ENCODE assay signal across 11 mouse cellular contexts in the genomic region with DNA sequence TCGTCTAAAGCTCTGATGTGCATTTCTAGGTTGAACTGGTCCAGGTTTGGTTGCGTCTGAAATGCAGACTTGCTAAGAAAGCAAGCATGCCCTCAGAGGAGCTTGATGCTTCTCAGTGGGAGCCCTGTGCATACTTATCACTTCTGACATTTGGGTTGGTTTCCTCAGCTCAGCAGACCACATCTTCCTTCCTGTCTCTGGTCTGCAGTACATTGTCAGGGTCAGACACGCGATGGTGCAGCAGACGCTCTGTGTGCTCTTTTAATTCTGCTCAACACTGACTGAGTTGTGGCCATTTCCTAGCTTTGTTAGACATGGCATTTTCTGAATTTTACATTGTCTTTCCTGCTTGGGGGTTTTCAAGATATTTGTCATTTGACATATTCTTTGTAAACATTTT.
DNase-seq lines count a peak whose midpoint lies in the region; ATAC-seq and TF ChIP-seq lines count a peak whose summit lies in the region.
"Had no signal": no experiment of that assay in that cellular context is flagged by ENCODE, and none has a peak within 500 bp of the region (broad histone marks: within the 10 kb centered on the region; RNA-seq: fewer than 3 reads in every experiment).

No protein-coding gene starts in this region.

- peak overlapping the region; percentile 18; the same call in 1 of the 2 replicates for H3K27ac ChIP-seq in kidney, embryonic 16.5 days (ENCODE audit: low read length)
- no peak overlapping the region for H3K27ac ChIP-seq in lung, postnatal 0 days (ENCODE audit: low read length)
- H3K27ac ChIP-seq: forebrain, embryonic 12.5 days; limb, embryonic 13.5 days had no signal

- no peak overlapping the region for H3K4me3 ChIP-seq in kidney, embryonic 16.5 days (ENCODE audit: low read length)
- no peak overlapping the region for H3K4me3 ChIP-seq in lung, postnatal 0 days (ENCODE audit: low read depth, low read length)
- H3K4me3 ChIP-seq: forebrain, embryonic 12.5 days; limb, embryonic 13.5 days had no signal

- ATAC-seq in kidney, embryonic 16.5 days (ENCODE audit: low FRiP score, low TSS enrichment): 0 out of 2 replicates have a peak, but pooled peaks have one; percentile 69
- no peak for ATAC-seq in lung, postnatal 0 days

- no peaks in the 10 kb centered on the region for H3K4me1 ChIP-seq in kidney, embryonic 16.5 days (ENCODE audit: insufficient read depth, low read length)
- no peaks in the 10 kb centered on the region for H3K4me1 ChIP-seq in lung, postnatal 0 days (ENCODE audit: insufficient read depth, low read depth, low read length)
- H3K4me1 ChIP-seq: forebrain, embryonic 12.5 days; limb, embryonic 13.5 days had no signal

- H3K9me3 ChIP-seq in kidney, embryonic 16.5 days (ENCODE audit: low read length): no peaks in the 10 kb centered on the region
- H3K9me3 ChIP-seq in lung, postnatal 0 days (ENCODE audit: low read length): no peaks in the 10 kb centered on the region
- H3K9me3 ChIP-seq: forebrain, embryonic 12.5 days; limb, embryonic 13.5 days had no signal

- H3K27me3 ChIP-seq in kidney, embryonic 16.5 days (ENCODE audit: insufficient read depth, low read length): no peaks in the 10 kb centered on the region
- H3K27me3 ChIP-seq in lung, postnatal 0 days (replicated peaks; ENCODE audit: insufficient read depth, low read length): no peaks in the 10 kb centered on the region
- H3K27me3 ChIP-seq: forebrain, embryonic 12.5 days; limb, embryonic 13.5 days had no signal

- 0 out of 2 replicates have a peak, but pooled peaks have one; percentile 14 for TF ChIP-seq EP300 in lung, postnatal 0 days (IDR thresholded peaks at IDR 0.05)

- WGBS in kidney, embryonic 16.5 days: 62% methylated on average over 5 of the region's 5 CpGs
- 46% methylated on average over 5 of the region's 5 CpGs for WGBS in lung, postnatal 0 days

- no peak overlapping the region for H3K9ac ChIP-seq in kidney, embryonic 16.5 days (replicated peaks; ENCODE audit: low read length)
- no peak overlapping the region for H3K9ac ChIP-seq in lung, postnatal 0 days (replicated peaks; ENCODE audit: low read depth)
- H3K9ac ChIP-seq: forebrain, embryonic 12.5 days; limb, embryonic 13.5 days had no signal

- TF ChIP-seq CTCF in lung, postnatal 0 days (IDR thresholded peaks at IDR 0.05): no peak

- H3K4me2 ChIP-seq in kidney, embryonic 16.5 days (replicated peaks; ENCODE audit: low read depth, low read length): no peak overlapping the region
- H3K4me2 ChIP-seq in lung, postnatal 0 days (replicated peaks; ENCODE audit: low read depth, low read length): 0 out of 2 replicates have a peak overlapping the region, but pooled peaks have one; percentile 11
- H3K4me2 ChIP-seq: forebrain, embryonic 12.5 days; limb, embryonic 13.5 days had no signal

- no peak for DNase-seq in kidney, adult 8-10 months
- DNase-seq in T-cell, adult 2 months (ENCODE audit: low spot score): peak; percentile 70
- DNase-seq in lung, postnatal 0 days (ENCODE audit: low spot score): no peak
- peak; percentile 21 to 58 for DNase-seq in thymus, adult 18-20 months
- no peak for DNase-seq in adrenal gland, adult 2 months
- no peak for DNase-seq in adrenal gland, postnatal 25 days
- DNase-seq in ovary, postnatal 14 days (ENCODE audit: low spot score): no peak
- DNase-seq: cerebellum, adult 11-12 months had no signal

- H3K36me3 ChIP-seq in kidney, embryonic 16.5 days (ENCODE audit: insufficient read depth, low read length): no peaks in the 10 kb centered on the region
- H3K36me3 ChIP-seq in lung, postnatal 0 days (ENCODE audit: insufficient read depth, low read length): no peaks in the 10 kb centered on the region
- H3K36me3 ChIP-seq: forebrain, embryonic 12.5 days; limb, embryonic 13.5 days had no signal

Comparison
In these comparisons a context has a peak if more than half of its experiments do, and no peak if none do; other contexts are left out.
1. DNase-seq: peak in T-cell, adult 2 months (single experiment) and thymus, adult 18-20 months (2 of 2); none in kidney, adult 8-10 months (0 of 2), lung, postnatal 0 days (single experiment), adrenal gland, adult 2 months (single experiment), adrenal gland, postnatal 25 days (single experiment) and ovary, postnatal 14 days (single experiment).